Mouse (Mus musculus): ENCODE data around the gene Npas3. TPM values are rescaled to one million over a fixed set of nuclear protein-coding genes. Genes with fewer than 3 reads are reported as not detected.

Gene Npas3
- total RNA-seq (2021), result 10 to 100 TPM; 18.0 to 21.1 TPM
- long read RNA-seq, experiment 1, partial matches to known transcripts, result 11 of 16 reads
- long read RNA-seq, experiment 1, other reads (novel, unspliced or antisense), result 5 of 16 reads
- long read RNA-seq, experiment 2, partial matches to known transcripts, result 7 of 20 reads
- long read RNA-seq, experiment 2, other reads (novel, unspliced or antisense), result 13 of 20 reads

DNA sequence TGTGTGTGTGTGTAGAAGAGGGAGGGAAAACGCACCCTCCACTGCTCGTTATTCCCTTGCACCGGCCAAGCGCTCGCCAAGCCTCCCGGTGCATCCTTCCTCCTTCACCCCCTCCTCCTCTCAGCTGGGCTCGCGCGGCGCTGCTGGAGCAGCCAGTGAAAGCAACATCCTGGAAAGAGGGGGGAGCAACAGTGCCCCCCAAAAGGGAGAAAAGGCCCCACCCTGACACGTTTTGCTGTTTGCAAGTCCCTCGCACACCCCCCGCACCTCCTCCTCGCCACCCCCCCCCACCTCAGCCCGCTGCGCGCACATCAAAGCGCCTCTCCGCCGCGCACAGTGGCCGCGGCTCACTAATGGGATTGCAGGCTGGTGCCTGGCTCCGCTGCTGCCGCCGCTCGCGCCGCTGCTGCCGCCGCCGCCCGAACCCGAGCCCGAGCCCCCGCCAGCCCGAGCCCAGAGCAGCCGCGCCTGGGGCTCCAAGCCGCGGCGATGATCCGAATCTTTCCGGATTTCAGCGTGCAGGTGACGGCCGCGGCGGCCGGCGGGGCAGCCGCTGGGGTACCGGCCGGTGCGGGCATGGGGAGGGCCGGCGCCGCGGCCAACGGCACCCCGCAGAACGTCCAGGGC lies at the start of gene Npas3:
TSS of gene Npas3 (plus strand) at position 577 of the 627 bp plus-strand sequence.
- peak within 1 kb of the TSS; percentile 55 for H3K4me3 ChIP-seq
- H3K27ac ChIP-seq, result peak within 1 kb of the TSS; percentile 44
- intact Hi-C loops (cut with DNase I), result loop anchor here (5.0 kb wide), 3 partner anchors 186 to 336 kb away; no protein-coding TSS in a partner anchor
- no peak for TF ChIP-seq CTCF (IDR thresholded peaks at IDR 0.05)
- peak; percentile 63 to 65 for DNase-seq (ENCODE audit: extremely low spot score in 1 of 2, low spot score in 2 of 2)

DNA sequence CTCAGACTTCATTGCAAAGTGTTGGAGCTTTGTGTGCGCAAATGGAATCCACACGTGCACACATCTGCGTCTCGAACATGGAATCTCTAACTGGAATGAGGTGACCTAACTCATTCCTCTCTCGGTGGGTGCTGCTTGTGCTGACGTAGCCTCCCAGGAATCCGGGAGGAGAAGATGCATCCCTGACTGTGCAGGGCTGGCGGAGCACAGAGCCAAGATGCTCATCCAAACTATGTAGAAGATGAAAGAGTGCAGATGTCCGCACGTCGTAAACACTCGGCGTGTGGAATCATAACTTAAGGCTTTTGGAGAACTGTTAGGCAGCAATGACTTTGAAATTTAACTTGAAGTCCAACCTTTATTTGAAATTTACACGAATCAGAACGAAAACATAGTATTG lies 31.3 kb upstream of the Npas3 start:
- Histone ChIP-seq H3K4me3 (no peak overlapping the region), H3K27ac (no peak overlapping the region)
- DNase-seq (ENCODE audit: extremely low spot score in 1 of 2, low spot score in 2 of 2), result no peak
- intact Hi-C loops (cut with DNase I), result no loop called here
- no peak for TF ChIP-seq CTCF (IDR thresholded peaks at IDR 0.05)

DNA sequence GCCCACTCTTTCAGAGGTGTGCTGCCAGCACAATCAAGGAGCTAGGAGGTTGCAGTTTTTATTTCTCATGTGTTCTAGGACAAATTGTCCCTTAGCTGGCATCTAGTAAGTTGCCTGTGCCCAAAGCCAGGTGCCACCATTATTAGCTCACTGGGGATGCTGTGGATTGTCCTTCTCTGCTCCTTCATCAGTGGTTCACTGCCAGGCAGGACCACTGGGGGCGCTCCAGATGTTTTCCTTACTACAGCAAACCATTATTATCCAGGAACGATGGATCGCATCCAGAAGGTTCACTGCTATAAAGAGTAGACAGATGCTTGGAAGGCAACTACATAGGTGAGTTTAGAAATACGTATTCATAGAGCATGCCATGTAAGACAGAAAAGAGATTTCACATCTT lies 25.7 kb upstream of the Npas3 start:
- H3K27ac ChIP-seq, result no peak overlapping the region
- DNase-seq (ENCODE audit: extremely low spot score in 1 of 2, low spot score in 2 of 2), result no peak
- H3K4me3 ChIP-seq, result no peak overlapping the region
- intact Hi-C loops (cut with DNase I), result no loop called here
- peak; percentile 37 for TF ChIP-seq CTCF (IDR thresholded peaks at IDR 0.05)

- H3K4me3 ChIP-seq, result no peak overlapping the region
- TF ChIP-seq CTCF (IDR thresholded peaks at IDR 0.05), result no peak
- no peak for DNase-seq (ENCODE audit: extremely low spot score in 1 of 2, low spot score in 2 of 2)
- intact Hi-C loops (cut with DNase I), result no loop called here
- H3K27ac ChIP-seq, result no peak overlapping the region
These were observed 21.1 kb upstream of the Npas3 start for GRCm38 (mm10) chr12:53227356-53227755.

GRCm38 (mm10) chr12:53229419-53229818 lies 19.1 kb upstream of the Npas3 start:
- no peak for DNase-seq (ENCODE audit: extremely low spot score in 1 of 2, low spot score in 2 of 2)
- H3K27ac ChIP-seq, result no peak overlapping the region
- no peak overlapping the region for H3K4me3 ChIP-seq
- TF ChIP-seq CTCF (IDR thresholded peaks at IDR 0.05), result no peak; the same call in 1 of the 2 replicates
- intact Hi-C loops (cut with DNase I), result no loop called here

GRCm38 (mm10) chr12:53246181-53246580 lies 2.3 kb upstream of the Npas3 start:
- TF ChIP-seq CTCF (IDR thresholded peaks at IDR 0.05), result no peak
- DNase-seq (ENCODE audit: extremely low spot score in 1 of 2, low spot score in 2 of 2), result no peak
- H3K4me3 ChIP-seq, result peak overlapping the region; percentile 41
- intact Hi-C loops (cut with DNase I), result loop anchor here (5.0 kb wide), 3 partner anchors 184 to 334 kb away; no protein-coding TSS in a partner anchor
- no peak overlapping the region for H3K27ac ChIP-seq

DNA sequence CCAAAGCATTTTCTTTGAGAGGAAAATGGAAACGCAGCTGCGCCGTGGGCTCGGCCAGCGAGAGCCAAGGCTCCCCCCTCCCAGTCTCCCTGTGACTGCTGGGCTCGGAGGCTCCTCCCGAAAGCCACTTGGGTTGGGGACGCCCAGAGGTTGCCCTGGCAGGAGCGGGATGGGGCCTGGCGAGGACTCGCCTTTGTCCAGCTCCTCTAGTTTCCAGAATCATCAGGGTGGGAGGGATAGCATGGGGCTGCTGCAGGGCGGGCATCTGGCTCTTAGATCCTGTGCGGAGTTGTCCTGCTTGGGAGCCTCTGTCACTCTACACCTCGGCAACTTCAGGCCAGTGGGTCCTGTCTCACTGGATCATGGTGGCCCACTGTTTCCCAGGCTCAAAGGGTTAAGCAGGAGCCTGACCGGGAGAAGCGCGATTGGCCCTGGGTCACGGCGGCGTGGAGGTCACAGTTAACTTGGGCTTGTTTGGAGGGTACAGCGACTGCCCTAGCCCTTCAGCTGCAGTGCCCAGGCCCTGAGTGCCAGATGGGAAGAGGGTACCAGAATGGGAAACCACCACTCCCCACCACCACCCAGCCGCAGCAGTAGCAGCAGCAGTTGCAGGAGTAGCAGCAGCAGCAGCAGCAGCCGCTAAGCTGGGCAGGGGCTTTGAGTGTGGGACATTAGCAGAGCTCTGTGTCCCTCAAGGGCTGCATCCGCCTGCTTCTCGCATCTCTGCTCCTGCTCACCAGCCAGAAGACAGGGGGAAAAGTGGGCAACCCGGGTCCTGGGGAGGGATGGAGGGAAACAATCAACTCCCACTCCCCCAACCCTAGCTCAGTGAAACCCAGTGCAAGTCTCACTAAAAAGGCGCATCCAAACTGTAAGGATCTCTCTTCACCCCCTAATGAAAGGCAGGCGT lies 1.6 kb upstream of the Npas3 start:
- Histone ChIP-seq H3K27ac (0 out of 2 replicates have a peak overlapping the region, but pooled peaks have one; percentile 6), H3K4me3 (peak overlapping the region; percentile 55)
- intact Hi-C loops (cut with DNase I), result loop anchor here (5.0 kb wide), 3 partner anchors 185 to 335 kb away; no protein-coding TSS in a partner anchor
- no peak for TF ChIP-seq CTCF (IDR thresholded peaks at IDR 0.05)
- peak; percentile 19 to 22 for DNase-seq (ENCODE audit: extremely low spot score in 1 of 2, low spot score in 2 of 2)

DNA sequence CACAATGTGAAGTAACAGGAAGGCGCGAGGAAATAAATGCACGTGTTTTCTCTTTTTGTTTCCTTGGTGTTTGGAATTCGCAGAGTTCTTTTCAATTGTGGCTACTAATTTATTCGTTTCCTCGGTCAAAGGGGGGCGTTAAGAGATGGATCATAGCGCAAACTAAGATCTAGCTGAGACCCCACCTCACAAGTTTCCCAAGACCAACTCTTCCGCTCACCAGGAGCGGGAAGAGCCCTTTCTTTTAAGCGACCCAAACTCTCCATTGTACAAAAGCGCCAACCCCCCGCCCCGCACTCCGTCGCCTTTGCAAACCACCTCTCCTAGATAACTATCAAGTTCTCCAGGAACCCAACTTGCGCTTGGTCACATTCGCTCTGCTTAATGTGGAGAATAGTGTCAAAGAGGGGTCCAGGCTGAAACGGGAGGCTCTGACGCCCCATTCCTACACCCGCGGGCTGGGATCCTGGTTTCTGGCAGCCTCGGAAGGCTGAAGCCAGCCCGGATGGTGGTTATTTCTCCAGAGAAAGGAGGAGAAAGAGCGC lies 914 bp upstream of the Npas3 start:
- no peak for TF ChIP-seq CTCF (IDR thresholded peaks at IDR 0.05)
- Histone ChIP-seq H3K4me3 (peak overlapping the region; percentile 55), H3K27ac (0 out of 2 replicates have a peak overlapping the region, but pooled peaks have one; percentile 40)
- intact Hi-C loops (cut with DNase I), result loop anchor here (5.0 kb wide), 3 partner anchors 185 to 335 kb away; no protein-coding TSS in a partner anchor
- DNase-seq (ENCODE audit: extremely low spot score in 1 of 2, low spot score in 2 of 2), result no peak

DNA sequence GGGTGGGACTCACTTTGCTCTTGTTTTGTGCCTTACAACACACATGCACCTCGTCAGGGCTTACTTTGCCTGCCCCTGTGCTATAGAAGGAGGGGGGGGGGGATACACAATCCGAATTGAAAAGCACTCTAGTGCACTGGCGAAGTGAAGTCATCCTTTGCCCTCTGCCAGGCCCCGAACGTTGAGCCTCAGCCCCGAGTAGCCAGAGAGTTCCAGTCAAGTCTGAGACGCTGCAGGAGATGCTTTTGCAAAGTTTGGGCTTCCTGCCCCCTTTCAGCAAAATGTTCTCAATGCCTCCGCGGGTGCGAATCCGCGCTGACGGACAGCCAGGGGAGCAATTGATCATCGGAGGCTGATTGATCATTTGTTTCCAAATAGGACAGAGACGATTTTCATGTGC lies 319 bp downstream of the Npas3 start:
- intact Hi-C loops (cut with DNase I), result loop anchor here (5.0 kb wide), 3 partner anchors 186 to 336 kb away; no protein-coding TSS in a partner anchor
- DNase-seq (ENCODE audit: extremely low spot score in 1 of 2, low spot score in 2 of 2), result no peak
- peak overlapping the region; percentile 44 for H3K27ac ChIP-seq
- TF ChIP-seq CTCF (IDR thresholded peaks at IDR 0.05), result no peak
- H3K4me3 ChIP-seq, result peak overlapping the region; percentile 55

DNA sequence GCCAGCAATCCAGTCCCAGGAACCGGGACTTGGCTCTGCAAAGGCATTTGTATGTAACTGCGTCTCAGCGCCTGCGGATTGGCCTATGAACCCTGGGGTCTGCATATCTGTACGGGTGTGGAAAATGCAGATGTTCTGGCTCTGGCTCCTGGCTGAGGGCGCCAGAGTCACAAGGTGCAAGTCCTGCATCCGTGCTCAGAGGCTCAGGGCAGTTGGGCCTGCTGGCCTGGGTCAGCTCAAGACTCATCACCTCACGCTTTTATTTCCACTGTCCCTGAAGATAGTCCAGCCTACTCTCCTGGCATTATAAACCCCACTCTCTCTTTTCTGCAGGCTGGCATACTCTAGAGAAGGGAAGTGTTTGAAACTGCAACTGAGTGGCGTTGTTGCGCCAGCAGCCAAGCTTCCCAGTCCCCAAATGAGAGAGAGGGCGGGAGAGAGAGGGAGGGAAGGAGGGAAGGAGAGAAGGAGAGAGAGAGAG lies 3.3 kb downstream of the Npas3 start:
- peak; percentile 28 to 37 for DNase-seq (ENCODE audit: extremely low spot score in 1 of 2, low spot score in 2 of 2)
- TF ChIP-seq CTCF (IDR thresholded peaks at IDR 0.05), result no peak
- H3K27ac ChIP-seq, result peak overlapping the region; percentile 36; the same call in 1 of the 2 replicates
- H3K4me3 ChIP-seq, result peak overlapping the region; percentile 3
- intact Hi-C loops (cut with DNase I), result loop anchor here (5.0 kb wide), 3 partner anchors 86 to 806 kb away; no protein-coding TSS in a partner anchor

- Histone ChIP-seq H3K27ac (no peak overlapping the region), H3K4me3 (peak overlapping the region; percentile 45)
- DNase-seq (ENCODE audit: extremely low spot score in 1 of 2, low spot score in 2 of 2), result peak; percentile 22 to 31
- TF ChIP-seq CTCF (IDR thresholded peaks at IDR 0.05), result no peak
- intact Hi-C loops (cut with DNase I), result loop anchor here (5.0 kb wide), 3 partner anchors 85 to 805 kb away; no protein-coding TSS in a partner anchor
These were observed 3.7 kb downstream of the Npas3 start for GRCm38 (mm10) chr12:53252213-53252571.

All from left cerebral cortex, adult 2 months (tissue).